ENCODE assay signal across 28 mouse cellular contexts in genomic region chr14:75280406-75280805, GRCm38 (mm10). TPM values are rescaled to one million over a fixed set of nuclear protein-coding genes. Genes with fewer than 3 reads are reported as not detected.
DNase-seq lines count a peak whose midpoint lies in the region; ATAC-seq and TF ChIP-seq lines count a peak whose summit lies in the region.
"Had no signal": no experiment of that assay in that cellular context is flagged by ENCODE, and none has a peak within 500 bp of the region (broad histone marks: within the 10 kb centered on the region; RNA-seq: fewer than 3 reads in every experiment).

No protein-coding gene starts in this region.

- H3K36me3 ChIP-seq in forebrain, embryonic 14.5 days (ENCODE audit: control insufficient read depth, insufficient read depth, low read length) = no peaks in the 10 kb centered on the region
- no peaks in the 10 kb centered on the region for H3K36me3 ChIP-seq in forebrain, embryonic 10.5 days (replicated peaks)
- H3K36me3 ChIP-seq in kidney, postnatal 0 days (ENCODE audit: insufficient read depth, low read length) = no peaks in the 10 kb centered on the region
- H3K36me3 ChIP-seq in lung, embryonic 15.5 days = no peaks in the 10 kb centered on the region
- H3K36me3 ChIP-seq: heart, embryonic 12.5 days; limb, embryonic 12.5 days had no signal

- 0 out of 2 replicates have a peak overlapping the region, but pooled peaks have one; percentile 9 for H3K27ac ChIP-seq in forebrain, embryonic 14.5 days (ENCODE audit: low read depth, low read length)
- H3K27ac ChIP-seq in forebrain, embryonic 10.5 days = no peak overlapping the region
- H3K27ac ChIP-seq in kidney, postnatal 0 days = no peak overlapping the region
- no peak overlapping the region for H3K27ac ChIP-seq in lung, embryonic 15.5 days
- H3K27ac ChIP-seq: gastrocnemius, adult 2 months; hindbrain, embryonic 14.5 days; layer of hippocampus, adult 2 months; left cerebral cortex, adult 2 months; limb, embryonic 12.5 days; macrophage had no signal

- no peak for TF ChIP-seq CTCF in kidney, postnatal 0 days (IDR thresholded peaks at IDR 0.05; ENCODE audit: low read depth)

- DNase-seq in forebrain, embryonic 14.5 days (ENCODE audit: low spot score) = peak; percentile 69
- no peak for DNase-seq in forebrain, embryonic 10.5 days (ENCODE audit: extremely low spot score, low spot score)
- peak; percentile 70 for DNase-seq in kidney, postnatal 0 days (ENCODE audit: low spot score)
- no peak for DNase-seq in kidney, adult 11 months
- DNase-seq in lung, adult 18-20 months = no peak
- DNase-seq in brain, adult 2 months (ENCODE audit: low read depth, low spot score) = peak; percentile 16
- DNase-seq in testis, postnatal 14 days (ENCODE audit: low spot score) = no peak
- DNase-seq: adrenal gland, postnatal 25 days; cerebellum, adult 2 months; cerebellum, postnatal 14 days; gastrocnemius, adult 2 months; gastrocnemius, postnatal 36 days; heart, adult 18-20 months; midbrain, embryonic 14.5 days; retina, postnatal 1 day had no signal

- H3K4me3 ChIP-seq in forebrain, embryonic 14.5 days (ENCODE audit: low read depth, low read length) = no peak overlapping the region
- no peak overlapping the region for H3K4me3 ChIP-seq in forebrain, embryonic 10.5 days
- H3K4me3 ChIP-seq in kidney, postnatal 0 days (replicated peaks; ENCODE audit: low read depth, low read length) = no peak overlapping the region
- no peak overlapping the region for H3K4me3 ChIP-seq in lung, embryonic 15.5 days
- H3K4me3 ChIP-seq: gastrocnemius, adult 2 months; heart, embryonic 12.5 days; layer of hippocampus, adult 2 months; left cerebral cortex, adult 2 months; limb, embryonic 12.5 days had no signal

- ATAC-seq in forebrain, embryonic 14.5 days = no peak
- ATAC-seq in kidney, postnatal 0 days (replicated peaks; ENCODE audit: low FRiP score, low read depth) = no peak
- ATAC-seq in lung, embryonic 15.5 days (ENCODE audit: borderline replicate concordance, extremely low read depth, low FRiP score, low TSS enrichment) = peak; percentile 12; the same call in 1 of the 2 replicates
- ATAC-seq: intestine, postnatal 0 days had no signal

- H3K4me2 ChIP-seq in forebrain, embryonic 14.5 days (ENCODE audit: low read length) = no peak overlapping the region
- no peak overlapping the region for H3K4me2 ChIP-seq in kidney, postnatal 0 days (ENCODE audit: low read length)
- H3K4me2 ChIP-seq in lung, embryonic 15.5 days = no peak overlapping the region
- H3K4me2 ChIP-seq: heart, embryonic 12.5 days; hindbrain, embryonic 14.5 days; limb, embryonic 12.5 days; liver, embryonic 11.5 days had no signal

- no peaks in the 10 kb centered on the region for H3K9me3 ChIP-seq in forebrain, embryonic 14.5 days (replicated peaks; ENCODE audit: control insufficient read depth, low read length)
- no peaks in the 10 kb centered on the region for H3K9me3 ChIP-seq in forebrain, embryonic 10.5 days
- H3K9me3 ChIP-seq in kidney, postnatal 0 days (replicated peaks; ENCODE audit: low read length) = no peaks in the 10 kb centered on the region
- no peaks in the 10 kb centered on the region for H3K9me3 ChIP-seq in lung, embryonic 15.5 days
- H3K9me3 ChIP-seq: heart, embryonic 12.5 days; limb, embryonic 12.5 days had no signal

- H3K27me3 ChIP-seq in forebrain, embryonic 14.5 days (replicated peaks; ENCODE audit: control insufficient read depth, insufficient read depth, low read length) = no peaks in the 10 kb centered on the region
- no peaks in the 10 kb centered on the region for H3K27me3 ChIP-seq in forebrain, embryonic 10.5 days (ENCODE audit: poor library complexity, severe bottlenecking)
- H3K27me3 ChIP-seq in kidney, postnatal 0 days (ENCODE audit: insufficient read depth, low read length) = no peaks in the 10 kb centered on the region
- no peaks in the 10 kb centered on the region for H3K27me3 ChIP-seq in lung, embryonic 15.5 days

- H3K4me1 ChIP-seq in forebrain, embryonic 14.5 days (ENCODE audit: control insufficient read depth, insufficient read depth, low read length) = peaks cover 10% of the 10 kb centered on the region
- peaks cover 14% of the 10 kb centered on the region for H3K4me1 ChIP-seq in forebrain, embryonic 10.5 days
- no peaks in the 10 kb centered on the region; the same call in 1 of the 2 replicates for H3K4me1 ChIP-seq in kidney, postnatal 0 days (replicated peaks; ENCODE audit: insufficient read depth, low read length)
- H3K4me1 ChIP-seq in lung, embryonic 15.5 days = peaks cover 15% of the 10 kb centered on the region

- H3K9ac ChIP-seq in forebrain, embryonic 14.5 days (ENCODE audit: low read length) = no peak overlapping the region
- no peak overlapping the region for H3K9ac ChIP-seq in kidney, postnatal 0 days (ENCODE audit: low read depth, low read length)
- no peak overlapping the region for H3K9ac ChIP-seq in lung, embryonic 15.5 days
- H3K9ac ChIP-seq: heart, embryonic 12.5 days; hindbrain, embryonic 14.5 days; limb, embryonic 12.5 days had no signal

- 47% methylated on average over 5 of the region's 5 CpGs for WGBS in forebrain, embryonic 14.5 days
- 85% methylated on average over 5 of the region's 5 CpGs for WGBS in forebrain, embryonic 10.5 days
- WGBS in kidney, postnatal 0 days = 43% methylated on average over 5 of the region's 5 CpGs
- WGBS in lung, embryonic 15.5 days = 23% methylated on average over 5 of the region's 5 CpGs

RNA-seq across cellular contexts. Expression of gene Zc3h13, which starts 3.8 kb away (rescaled TPM):
- polyA plus RNA-seq in forebrain, embryonic 14.5 days (2014; fragmentation: Nextera tagmentation; extraction: Ambion mirVana) = 33.9 and 36.4 TPM in 2 replicates
- polyA plus RNA-seq in forebrain, embryonic 10.5 days (2016; fragmentation: Nextera tagmentation; extraction: Ambion mirVana) = 36.9 and 38.3 TPM in 2 replicates
- 27.1 and 28.0 TPM in 2 replicates for polyA plus RNA-seq in kidney, postnatal 0 days (2015; fragmentation: Nextera tagmentation; extraction: Ambion mirVana)
- polyA plus RNA-seq in lung, embryonic 15.5 days (2015; fragmentation: Nextera tagmentation; extraction: Ambion mirVana) = 26.8 and 31.2 TPM in 2 replicates

RNA-seq across cellular contexts. Expression of gene Cpb2, which starts 38.3 kb away (rescaled TPM):
- polyA plus RNA-seq in forebrain, embryonic 14.5 days (2014; fragmentation: Nextera tagmentation; extraction: Ambion mirVana) = 0.25 TPM in 1 of 2 replicates, not detected in the other
- polyA plus RNA-seq in forebrain, embryonic 10.5 days (2016; fragmentation: Nextera tagmentation; extraction: Ambion mirVana) = not detected in 2 replicates
- 23.6 and 26.3 TPM in 2 replicates for polyA plus RNA-seq in kidney, postnatal 0 days (2015; fragmentation: Nextera tagmentation; extraction: Ambion mirVana)
- 0.49 TPM in 1 of 2 replicates, not detected in the other for polyA plus RNA-seq in lung, embryonic 15.5 days (2015; fragmentation: Nextera tagmentation; extraction: Ambion mirVana)
- polyA plus RNA-seq: cerebellum, adult 2 months; cortical plate, adult 2 months; heart, postnatal 0 days; limb, embryonic 12.5 days; macrophage; midbrain, embryonic 14.5 days; small intestine, adult 2 months; testis, adult 2 months had no signal

Comparison
In these comparisons a context has a peak if more than half of its experiments do, and no peak if none do; other contexts are left out.
1. DNase-seq: peak in forebrain, embryonic 14.5 days (single experiment), kidney, postnatal 0 days (single experiment) and brain, adult 2 months (single experiment); none in forebrain, embryonic 10.5 days (single experiment), kidney, adult 11 months (single experiment), lung, adult 18-20 months (0 of 2) and testis, postnatal 14 days (single experiment).
2. RNA of gene Cpb2, which starts 38.3 kb away (polyA plus RNA-seq): 23.6 to 26.3 TPM in kidney, postnatal 0 days; 0.25 TPM in forebrain, embryonic 14.5 days, not detected in forebrain, embryonic 10.5 days and 0.49 TPM in lung, embryonic 15.5 days; every median in the first group is over 10 times any median in the second.